Mouse (Mus musculus): Measurements from ENCODE around the gene Bloc1s3. TPM values are rescaled to one million over a fixed set of nuclear protein-coding genes. Genes with fewer than 3 reads are reported as not detected.

The Bloc1s3 gene
- polyA plus RNA-seq, 1 experiment from 2014 or later, result 2.8 TPM

- H3K9me3 ChIP-seq (ENCODE audit: control insufficient read depth, low read length), result no peaks in the 10 kb centered on the region
- H3K27ac ChIP-seq (ENCODE audit: low read depth, low read length), result peak overlapping the region; percentile 81
- peaks cover 12% of the 10 kb centered on the region; the same call in 1 of the 2 replicates for H3K4me1 ChIP-seq (ENCODE audit: control insufficient read depth, insufficient read depth, low read length)
- H3K36me3 ChIP-seq (ENCODE audit: control insufficient read depth, insufficient read depth, low read length), result no peaks in the 10 kb centered on the region
- no peak for ATAC-seq (ENCODE audit: low read depth)
- 3% methylated on average over 18 of the region's 18 CpGs for WGBS
- H3K27me3 ChIP-seq (ENCODE audit: control insufficient read depth, insufficient read depth, low read length), result no peaks in the 10 kb centered on the region
- peak overlapping the region; percentile 68 for H3K9ac ChIP-seq (replicated peaks; ENCODE audit: low read depth, low read length)
- peak overlapping the region; percentile 92 for H3K4me2 ChIP-seq (ENCODE audit: low read depth, low read length)
- peak overlapping the region; percentile 72 for H3K4me3 ChIP-seq (ENCODE audit: low read depth, low read length)
Observed at GRCm38 (mm10) chr7:19507612-19507981, 570 bp downstream of the Bloc1s3 start.

GRCm38 (mm10) chr7:19506969-19507611 is 1.1 kb downstream of the Bloc1s3 start:
- H3K4me3 ChIP-seq (ENCODE audit: low read depth, low read length), result peak overlapping the region; percentile 72
- peaks cover 12% of the 10 kb centered on the region; the same call in 1 of the 2 replicates for H3K4me1 ChIP-seq (ENCODE audit: control insufficient read depth, insufficient read depth, low read length)
- ATAC-seq (ENCODE audit: low read depth), result peak; percentile 45
- H3K36me3 ChIP-seq (ENCODE audit: control insufficient read depth, insufficient read depth, low read length), result no peaks in the 10 kb centered on the region
- H3K27ac ChIP-seq (ENCODE audit: low read depth, low read length), result peak overlapping the region; percentile 81; the same call in 1 of the 2 replicates
- peak overlapping the region; percentile 68 for H3K9ac ChIP-seq (replicated peaks; ENCODE audit: low read depth, low read length)
- H3K4me2 ChIP-seq (ENCODE audit: low read depth, low read length), result peak overlapping the region; percentile 92
- H3K9me3 ChIP-seq (ENCODE audit: control insufficient read depth, low read length), result no peaks in the 10 kb centered on the region
- no peaks in the 10 kb centered on the region for H3K27me3 ChIP-seq (ENCODE audit: control insufficient read depth, insufficient read depth, low read length)
- under 1% methylated on average over 58 of the region's 71 CpGs for WGBS

- Histone ChIP-seq H3K4me2 (ENCODE audit: low read depth, low read length) (peak overlapping the region; percentile 92), H3K27ac (ENCODE audit: low read depth, low read length) (no peak overlapping the region), H3K36me3 (ENCODE audit: control insufficient read depth, insufficient read depth, low read length) (no peaks in the 10 kb centered on the region), H3K4me1 (ENCODE audit: control insufficient read depth, insufficient read depth, low read length) (peaks cover 12% of the 10 kb centered on the region; the same call in 1 of the 2 replicates), H3K9ac (replicated peaks; ENCODE audit: low read depth, low read length) (no peak overlapping the region), H3K9me3 (ENCODE audit: control insufficient read depth, low read length) (no peaks in the 10 kb centered on the region), H3K4me3 (ENCODE audit: low read depth, low read length) (peak overlapping the region; percentile 72), H3K27me3 (ENCODE audit: control insufficient read depth, insufficient read depth, low read length) (no peaks in the 10 kb centered on the region)
- 28% methylated on average over 6 of the region's 6 CpGs for WGBS
- no peak for ATAC-seq (ENCODE audit: low read depth)
Observed at GRCm38 (mm10) chr7:19506326-19506725, 1.8 kb downstream of the Bloc1s3 start.

- H3K9me3 ChIP-seq (ENCODE audit: control insufficient read depth, low read length), result no peaks in the 10 kb centered on the region
- 39% methylated on average over 5 of the region's 5 CpGs for WGBS
- 0 out of 2 replicates have a peak, but pooled peaks cover 4% of the 10 kb centered on the region for H3K4me1 ChIP-seq (ENCODE audit: control insufficient read depth, insufficient read depth, low read length)
- no peak overlapping the region for H3K27ac ChIP-seq (ENCODE audit: low read depth, low read length)
- no peak for ATAC-seq (ENCODE audit: low read depth)
- H3K27me3 ChIP-seq (ENCODE audit: control insufficient read depth, insufficient read depth, low read length), result no peaks in the 10 kb centered on the region
- no peak overlapping the region for H3K9ac ChIP-seq (replicated peaks; ENCODE audit: low read depth, low read length)
- no peak overlapping the region for H3K4me2 ChIP-seq (ENCODE audit: low read depth, low read length)
- H3K36me3 ChIP-seq (ENCODE audit: control insufficient read depth, insufficient read depth, low read length), result no peaks in the 10 kb centered on the region
- H3K4me3 ChIP-seq (ENCODE audit: low read depth, low read length), result no peak overlapping the region
Observed at GRCm38 (mm10) chr7:19503481-19504068, 4.6 kb downstream of the Bloc1s3 start.

GRCm38 (mm10) chr7:19501658-19502057 is 6.5 kb downstream of the Bloc1s3 start:
- Histone ChIP-seq H3K4me3 (ENCODE audit: low read depth, low read length) (no peak overlapping the region), H3K36me3 (ENCODE audit: control insufficient read depth, insufficient read depth, low read length) (no peaks in the 10 kb centered on the region), H3K27ac (ENCODE audit: low read depth, low read length) (no peak overlapping the region), H3K4me1 (ENCODE audit: control insufficient read depth, insufficient read depth, low read length) (no peaks in the 10 kb centered on the region), H3K27me3 (ENCODE audit: control insufficient read depth, insufficient read depth, low read length) (no peaks in the 10 kb centered on the region), H3K9ac (replicated peaks; ENCODE audit: low read depth, low read length) (no peak overlapping the region), H3K4me2 (ENCODE audit: low read depth, low read length) (no peak overlapping the region), H3K9me3 (ENCODE audit: control insufficient read depth, low read length) (no peaks in the 10 kb centered on the region)
- ATAC-seq (ENCODE audit: low read depth), result no peak
- WGBS, result 75% methylated on average over 4 of the region's 4 CpGs

GRCm38 (mm10) chr7:19500420-19501363 is 7.5 kb downstream of the Bloc1s3 start:
- Histone ChIP-seq H3K9ac (replicated peaks; ENCODE audit: low read depth, low read length) (no peak overlapping the region), H3K4me1 (ENCODE audit: control insufficient read depth, insufficient read depth, low read length) (no peaks in the 10 kb centered on the region), H3K36me3 (ENCODE audit: control insufficient read depth, insufficient read depth, low read length) (no peaks in the 10 kb centered on the region), H3K27ac (ENCODE audit: low read depth, low read length) (no peak overlapping the region), H3K4me3 (ENCODE audit: low read depth, low read length) (no peak overlapping the region), H3K9me3 (ENCODE audit: control insufficient read depth, low read length) (no peaks in the 10 kb centered on the region), H3K27me3 (ENCODE audit: control insufficient read depth, insufficient read depth, low read length) (no peaks in the 10 kb centered on the region), H3K4me2 (ENCODE audit: low read depth, low read length) (no peak overlapping the region)
- ATAC-seq (ENCODE audit: low read depth), result no peak
- 74% methylated on average over 12 of the region's 12 CpGs for WGBS

GRCm38 (mm10) chr7:19498326-19498725 is 9.8 kb downstream of the Bloc1s3 start:
- H3K9me3 ChIP-seq (ENCODE audit: control insufficient read depth, low read length), result no peaks in the 10 kb centered on the region
- H3K27ac ChIP-seq (ENCODE audit: low read depth, low read length), result no peak overlapping the region
- H3K36me3 ChIP-seq (ENCODE audit: control insufficient read depth, insufficient read depth, low read length), result no peaks in the 10 kb centered on the region
- WGBS, result 92% methylated on average over 4 of the region's 4 CpGs
- no peak overlapping the region for H3K9ac ChIP-seq (replicated peaks; ENCODE audit: low read depth, low read length)
- H3K4me1 ChIP-seq (ENCODE audit: control insufficient read depth, insufficient read depth, low read length), result no peaks in the 10 kb centered on the region
- no peak overlapping the region for H3K4me2 ChIP-seq (ENCODE audit: low read depth, low read length)
- no peaks in the 10 kb centered on the region for H3K27me3 ChIP-seq (ENCODE audit: control insufficient read depth, insufficient read depth, low read length)
- no peak overlapping the region for H3K4me3 ChIP-seq (ENCODE audit: low read depth, low read length)
- ATAC-seq (ENCODE audit: low read depth), result no peak

GRCm38 (mm10) chr7:19496214-19496555 is 12.0 kb downstream of the Bloc1s3 start:
- H3K9ac ChIP-seq (replicated peaks; ENCODE audit: low read depth, low read length), result no peak overlapping the region
- no peak overlapping the region for H3K27ac ChIP-seq (ENCODE audit: low read depth, low read length)
- no peak for ATAC-seq (ENCODE audit: low read depth)
- H3K9me3 ChIP-seq (ENCODE audit: control insufficient read depth, low read length), result no peaks in the 10 kb centered on the region
- no peaks in the 10 kb centered on the region for H3K36me3 ChIP-seq (ENCODE audit: control insufficient read depth, insufficient read depth, low read length)
- H3K4me2 ChIP-seq (ENCODE audit: low read depth, low read length), result no peak overlapping the region
- H3K27me3 ChIP-seq (ENCODE audit: control insufficient read depth, insufficient read depth, low read length), result peaks cover 2% of the 10 kb centered on the region
- 84% methylated on average over 5 of the region's 5 CpGs for WGBS
- no peaks in the 10 kb centered on the region for H3K4me1 ChIP-seq (ENCODE audit: control insufficient read depth, insufficient read depth, low read length)
- H3K4me3 ChIP-seq (ENCODE audit: low read depth, low read length), result no peak overlapping the region
